Mouse (Mus musculus): ENCODE data around the gene Tmem202. TPM values are rescaled to one million over a fixed set of nuclear protein-coding genes. Genes with fewer than 3 reads are reported as not detected.

Gene Tmem202
- total and polyA plus RNA-seq, 3 experiments = 0.20 to 0.64 TPM; not detected in 1

GRCm38 (mm10) chr9:59486076-59486518 is 53.5 kb downstream of the Tmem202 start:
- Histone ChIP-seq H3K36me3 (replicated peaks in 1 of 2; ENCODE audit: control insufficient read depth in 1 of 2, insufficient read depth in 1 of 2, low read length in 1 of 2) (no peaks in the 10 kb centered on the region), H3K9ac (ENCODE audit: insufficient read depth, low read depth) (peak overlapping the region; percentile 89), H3K4me2 (ENCODE audit: insufficient read depth, low read depth, poor library complexity, severe bottlenecking) (no peak overlapping the region), H3K9me3 (replicated peaks; ENCODE audit: low read length) (no peaks in the 10 kb centered on the region), H3K4me1 (ENCODE audit: control insufficient read depth in 1 of 2, insufficient read depth in 2 of 2) (peaks cover 0 to 22% of the 10 kb centered on the region in 2 experiments; a peak in 2 of 4 replicates), H3K27ac (ENCODE audit: insufficient read depth, low read depth) (peak overlapping the region; percentile 86), H3K27me3 (replicated peaks) (no peaks in the 10 kb centered on the region), H3K4me3 (replicated peaks in 1 of 3; ENCODE audit: low read depth in 2 of 3, low read length in 2 of 3, poor library complexity in 1 of 3) (peak overlapping the region; percentile 90 to 99 (median 91)), H3K79me2 (replicated peaks; ENCODE audit: control insufficient read depth, extremely low read depth, insufficient read depth, poor library complexity, severe bottlenecking) (peaks cover 38% of the 10 kb centered on the region)
- in situ Hi-C loops (cut with MboI; ENCODE audit: low pct_ligation_motif_present, low pct_unique_long_range_greater_than_20kb, low sequenced_read_pairs) = no loop called here
- dilution Hi-C loops (cut with MboI; ENCODE audit: extremely low pct_ligation_motif_present, extremely low pct_unique_long_range_greater_than_20kb, low sequenced_read_pairs) = no loop called here
- no peak for DNase-seq (ENCODE audit: extremely low read depth)
- TF ChIP-seq UBTF (IDR thresholded peaks at IDR 0.05; ENCODE audit: low read depth, low read length) (peak; percentile 89; the same call in 1 of the 2 replicates), SMC3 (IDR thresholded peaks at IDR 0.05; ENCODE audit: low read depth, low read length) (no peak)

GRCm38 (mm10) chr9:59485511-59486075 is 54.1 kb downstream of the Tmem202 start:
- Histone ChIP-seq H3K4me2 (ENCODE audit: insufficient read depth, low read depth, poor library complexity, severe bottlenecking) (peak overlapping the region; percentile 76; the same call in 1 of the 2 replicates), H3K4me3 (replicated peaks in 1 of 3; ENCODE audit: low read depth in 2 of 3, low read length in 2 of 3, poor library complexity in 1 of 3) (peak overlapping the region; percentile 90 to 99 (median 91)), H3K27me3 (replicated peaks) (no peaks in the 10 kb centered on the region), H3K36me3 (replicated peaks in 1 of 2; ENCODE audit: control insufficient read depth in 1 of 2, insufficient read depth in 1 of 2, low read length in 1 of 2) (peaks cover 0 to 2% of the 10 kb centered on the region in 2 experiments), H3K9me3 (replicated peaks; ENCODE audit: low read length) (no peaks in the 10 kb centered on the region), H3K9ac (ENCODE audit: insufficient read depth, low read depth) (peak overlapping the region; percentile 89), H3K4me1 (ENCODE audit: control insufficient read depth in 1 of 2, insufficient read depth in 2 of 2) (peaks cover 0 to 27% of the 10 kb centered on the region in 2 experiments; a peak in 2 of 4 replicates), H3K27ac (ENCODE audit: insufficient read depth, low read depth) (peak overlapping the region; percentile 86), H3K79me2 (replicated peaks; ENCODE audit: control insufficient read depth, extremely low read depth, insufficient read depth, poor library complexity, severe bottlenecking) (peaks cover 42% of the 10 kb centered on the region)
- no peak for TF ChIP-seq ETS1 (conservative IDR thresholded peaks at IDR 0.05; ENCODE audit: low read depth, low read length)
- TF ChIP-seq POLR2AphosphoS2 (IDR thresholded peaks at IDR 0.05; ENCODE audit: low read depth, low read length) = no peak
- no peak for TF ChIP-seq MAFK (IDR thresholded peaks at IDR 0.05; ENCODE audit: insufficient replicate concordance, low read length)
- peak; percentile 90; the same call in 1 of the 2 replicates for TF ChIP-seq UBTF (IDR thresholded peaks at IDR 0.05; ENCODE audit: low read depth, low read length)
- TF ChIP-seq ZMIZ1 (IDR thresholded peaks at IDR 0.05; ENCODE audit: low read depth, low read length) = no peak
- 0 out of 2 replicates have a peak, but pooled peaks have one; percentile 15 for TF ChIP-seq ELF1 (IDR thresholded peaks at IDR 0.05; ENCODE audit: low read depth, low read length)
- 0 out of 2 replicates have a peak, but pooled peaks have one; percentile 10 for TF ChIP-seq MAX (IDR thresholded peaks at IDR 0.05; ENCODE audit: low read length)
- peak; percentile 38; the same call in 1 of the 2 replicates for TF ChIP-seq MXI1 (IDR thresholded peaks at IDR 0.05; ENCODE audit: low read depth, low read length)
- TF ChIP-seq SIN3A (IDR thresholded peaks at IDR 0.05; ENCODE audit: low read length) = peak; percentile 52
- no peak for TF ChIP-seq E2F4 (IDR thresholded peaks at IDR 0.05; ENCODE audit: insufficient replicate concordance, low read depth, low read length)
- in situ Hi-C loops (cut with MboI; ENCODE audit: low pct_ligation_motif_present, low pct_unique_long_range_greater_than_20kb, low sequenced_read_pairs) (no loop called here), dilution Hi-C loops (cut with MboI; ENCODE audit: extremely low pct_ligation_motif_present, extremely low pct_unique_long_range_greater_than_20kb, low sequenced_read_pairs) (no loop called here)
- DNase-seq (ENCODE audit: extremely low read depth) = no peak

- Histone ChIP-seq H3K27me3 (replicated peaks) (no peaks in the 10 kb centered on the region), H3K9ac (ENCODE audit: insufficient read depth, low read depth) (peak overlapping the region; percentile 89), H3K36me3 (replicated peaks in 1 of 2; ENCODE audit: control insufficient read depth in 1 of 2, insufficient read depth in 1 of 2, low read length in 1 of 2) (peaks cover 0 to 2% of the 10 kb centered on the region in 2 experiments), H3K4me2 (ENCODE audit: insufficient read depth, low read depth, poor library complexity, severe bottlenecking) (peak overlapping the region; percentile 76; the same call in 1 of the 2 replicates), H3K4me1 (ENCODE audit: control insufficient read depth in 1 of 2, insufficient read depth in 2 of 2) (peaks cover 0 to 34% of the 10 kb centered on the region in 2 experiments; a peak in 2 of 4 replicates), H3K4me3 (replicated peaks in 1 of 3; ENCODE audit: low read depth in 2 of 3, low read length in 2 of 3, poor library complexity in 1 of 3) (peak overlapping the region; percentile 90 to 99 (median 91)), H3K27ac (ENCODE audit: insufficient read depth, low read depth) (no peak overlapping the region), H3K9me3 (replicated peaks; ENCODE audit: low read length) (no peaks in the 10 kb centered on the region), H3K79me2 (replicated peaks; ENCODE audit: control insufficient read depth, extremely low read depth, insufficient read depth, poor library complexity, severe bottlenecking) (peaks cover 46% of the 10 kb centered on the region)
- in situ Hi-C loops (cut with MboI; ENCODE audit: low pct_ligation_motif_present, low pct_unique_long_range_greater_than_20kb, low sequenced_read_pairs) = no loop called here
- dilution Hi-C loops (cut with MboI; ENCODE audit: extremely low pct_ligation_motif_present, extremely low pct_unique_long_range_greater_than_20kb, low sequenced_read_pairs) = no loop called here
- DNase-seq (ENCODE audit: extremely low read depth) = no peak
- TF ChIP-seq MXI1 (IDR thresholded peaks at IDR 0.05; ENCODE audit: low read depth, low read length) = no peak
- no peak for TF ChIP-seq ZC3H11A (IDR thresholded peaks at IDR 0.05; ENCODE audit: low read depth, low read length)
- TF ChIP-seq POLR2A (IDR thresholded peaks at IDR 0.05; ENCODE audit: low read depth, low read length) = no peak
- TF ChIP-seq SMC3 (IDR thresholded peaks at IDR 0.05; ENCODE audit: low read depth, low read length) = no peak
- TF ChIP-seq CTCF (conservative IDR thresholded peaks at IDR 0.05 in 1 of 2, IDR thresholded peaks at IDR 0.05 in 1 of 2; ENCODE audit: low read depth in 2 of 2, low read length in 2 of 2) = no peak
- TF ChIP-seq RCOR1 (conservative IDR thresholded peaks at IDR 0.05; ENCODE audit: low read depth, low read length) = no peak
Observed at GRCm38 (mm10) chr9:59484760-59485159, 54.9 kb downstream of the Tmem202 start.
